Mouse (Mus musculus): ENCODE data around the gene Kcnk2.

Kcnk2 gene

GRCm38 (mm10) chr1:189217751-189218564 is 184.1 kb downstream of the Kcnk2 start:
- in situ Hi-C loops (cut with MboI, MseI): no loop called here

DNA sequence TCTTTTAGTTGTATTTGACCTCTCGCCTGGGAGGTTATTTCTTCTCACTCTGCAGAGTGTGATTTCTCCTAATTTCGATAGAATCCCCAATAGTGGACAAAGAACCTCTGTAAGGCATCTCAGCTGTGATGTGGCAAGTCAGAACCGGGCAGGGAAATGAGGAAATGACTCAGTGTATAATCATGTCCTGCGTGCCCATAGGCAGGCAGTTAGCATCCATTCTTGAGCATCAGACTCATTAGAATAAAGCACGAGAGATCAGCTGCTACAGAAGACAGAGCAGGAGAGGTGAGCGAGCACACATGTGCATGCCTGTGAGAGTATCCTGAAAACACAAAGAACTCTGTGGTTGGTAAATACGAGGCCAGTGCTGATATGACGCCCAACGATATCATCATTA is 186.9 kb downstream of the Kcnk2 start:
- in situ Hi-C loops (cut with MboI, MseI): no loop called here

DNA sequence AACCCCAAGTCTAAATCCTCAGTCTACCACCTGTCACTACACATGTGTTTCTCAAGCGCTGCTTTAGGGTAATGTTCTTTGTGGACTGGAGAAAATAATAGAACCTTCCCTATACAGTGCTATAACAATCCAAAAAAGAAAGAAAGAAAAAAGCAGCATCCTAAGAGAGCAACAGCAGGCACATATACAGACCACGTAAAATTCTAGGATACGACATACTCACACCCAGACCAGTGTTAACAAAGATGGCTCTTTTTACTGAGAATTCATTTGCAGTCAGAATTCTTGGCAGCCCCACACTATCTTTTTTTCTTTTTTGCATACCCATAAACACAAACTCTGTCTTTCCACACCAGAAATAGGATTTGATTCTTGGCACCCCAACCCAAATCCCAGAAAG is 187.6 kb downstream of the Kcnk2 start:
- in situ Hi-C loops (cut with MboI, MseI): no loop called here

- in situ Hi-C loops (cut with MboI, MseI): no loop called here
Measured at GRCm38 (mm10) chr1:189209715-189210108, 192.4 kb downstream of the Kcnk2 start.

DNA sequence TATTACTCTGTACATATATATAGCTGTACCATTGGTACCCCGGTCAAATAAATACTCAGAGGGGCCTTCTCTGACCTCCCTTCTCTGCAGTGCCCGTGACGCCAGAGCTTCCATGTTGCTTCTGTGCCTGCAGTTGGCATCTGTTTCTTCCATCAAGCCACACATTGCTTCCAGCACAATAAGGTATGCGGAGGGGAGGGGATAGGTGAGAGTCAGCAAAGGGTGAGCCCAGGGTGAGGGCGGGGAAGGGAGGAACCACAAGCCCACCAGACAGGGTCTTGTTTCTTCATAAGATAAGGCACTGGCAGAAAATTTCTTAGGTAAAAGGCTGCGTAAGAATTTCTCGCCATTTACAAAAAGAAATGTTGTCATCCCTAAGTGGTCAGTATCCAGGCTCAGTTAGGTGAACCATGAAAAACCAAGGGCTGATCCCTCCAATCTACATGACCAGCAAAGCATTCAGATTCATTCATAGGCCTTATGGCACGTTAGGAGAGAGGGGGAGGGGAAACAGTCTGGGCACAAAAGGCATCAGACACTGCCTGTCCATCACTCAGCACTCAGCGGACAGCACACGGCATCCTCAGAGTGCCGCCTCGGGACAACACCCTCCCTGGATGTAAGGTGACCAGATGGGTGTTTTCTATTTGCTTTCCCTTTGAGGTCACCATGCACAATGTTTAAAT is 192.9 kb downstream of the Kcnk2 start:
- in situ Hi-C loops (cut with MboI, MseI): no loop called here

GRCm38 (mm10) chr1:189208605-189209004 is 193.5 kb downstream of the Kcnk2 start:
- in situ Hi-C loops (cut with MboI, MseI): no loop called here

DNA sequence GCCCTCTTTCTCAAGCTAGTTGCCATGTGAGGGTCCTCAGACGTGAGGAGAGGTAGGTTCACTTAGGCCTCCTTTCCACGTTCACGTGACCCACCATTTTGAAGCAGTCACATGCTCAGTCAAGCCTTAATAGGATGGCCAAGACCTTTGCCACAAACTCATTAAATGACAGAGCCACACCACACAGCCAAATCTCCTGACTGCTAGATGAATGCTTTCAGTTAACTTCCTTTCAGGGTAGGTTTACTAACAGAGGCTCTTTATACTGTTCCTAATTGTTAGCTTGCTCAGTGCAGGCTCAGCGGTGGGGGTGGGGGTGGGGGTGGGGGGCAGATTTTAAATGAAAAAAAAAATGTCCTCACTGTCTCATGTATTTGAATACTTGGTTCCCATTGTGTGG is 206.3 kb downstream of the Kcnk2 start:
- in situ Hi-C loops (cut with MboI, MseI): no loop called here

- in situ Hi-C loops (cut with MboI, MseI): no loop called here
Measured at GRCm38 (mm10) chr1:189187737-189188390, 214.2 kb downstream of the Kcnk2 start.

DNA sequence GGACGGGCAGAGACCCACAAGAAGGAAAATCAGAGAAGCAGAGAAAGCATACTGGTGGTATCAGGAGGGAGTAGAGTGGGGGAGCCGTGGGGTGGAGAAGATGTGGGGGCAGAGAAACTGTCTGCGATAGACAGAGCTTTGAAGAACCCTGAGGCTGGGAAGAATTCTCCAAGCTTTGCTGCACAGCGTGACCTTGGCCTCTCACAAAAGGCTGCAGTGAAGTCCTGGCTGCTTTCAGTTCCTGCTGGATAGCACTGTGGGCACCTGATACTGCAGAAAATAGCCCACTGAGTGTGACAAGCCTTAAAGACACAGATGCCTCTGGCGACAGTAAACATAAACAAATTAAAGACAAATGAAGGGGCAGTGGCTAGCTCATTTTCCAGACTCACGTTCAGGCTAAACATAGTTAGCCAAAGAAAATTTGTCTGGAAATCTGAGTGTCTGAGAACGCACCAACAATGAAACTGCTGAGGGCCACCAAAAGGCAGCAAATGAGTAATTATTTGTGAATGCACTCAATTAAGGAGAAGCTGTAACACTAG is 216.8 kb downstream of the Kcnk2 start:
- in situ Hi-C loops (cut with MboI, MseI): no loop called here

DNA sequence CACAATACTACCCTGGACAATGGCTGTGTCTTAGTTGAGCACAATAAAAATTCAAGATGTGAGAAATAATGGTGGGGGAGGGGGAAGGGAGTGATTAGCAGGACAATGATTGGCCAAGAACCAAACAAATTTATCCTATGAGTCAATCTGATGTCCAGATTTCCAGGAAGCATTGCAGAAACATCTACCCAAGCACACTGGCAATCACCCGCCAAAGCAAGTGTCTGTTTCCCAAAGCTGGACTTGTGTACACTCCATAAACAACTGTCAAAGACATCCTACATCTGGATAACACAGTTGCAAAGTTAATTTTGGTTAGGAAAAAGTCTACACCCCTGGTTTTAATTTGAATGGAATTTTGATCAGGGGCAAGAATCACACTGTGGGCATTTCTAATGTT is 224.3 kb downstream of the Kcnk2 start:
- in situ Hi-C loops (cut with MboI, MseI): no loop called here

DNA sequence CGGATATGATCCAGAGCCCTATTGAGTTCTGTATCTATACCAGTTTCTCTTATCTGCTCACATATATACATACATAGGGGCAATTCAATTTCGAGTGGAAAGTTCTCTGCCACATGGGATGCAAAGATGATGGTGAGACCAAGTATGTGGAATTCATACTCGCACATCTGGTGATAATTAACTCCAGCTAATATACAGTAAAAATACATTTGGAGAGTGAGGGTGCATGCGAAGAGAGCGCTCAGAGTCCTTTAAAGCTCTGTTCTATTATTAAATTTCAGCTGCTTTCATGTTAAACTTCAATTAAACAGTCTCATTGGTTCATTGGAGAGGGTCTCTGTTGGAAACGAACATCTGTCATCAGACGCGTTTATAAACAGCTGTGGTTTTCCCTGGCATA is 228.6 kb downstream of the Kcnk2 start:
- in situ Hi-C loops (cut with MboI, MseI): loop anchor here (25.0 kb wide), 1 partner anchor 1286 kb away; no protein-coding TSS in a partner anchor

GRCm38 (mm10) chr1:189171138-189171537 is 230.9 kb downstream of the Kcnk2 start:
- in situ Hi-C loops (cut with MboI, MseI): loop anchor here (25.0 kb wide), 1 partner anchor 1284 kb away; no protein-coding TSS in a partner anchor

- in situ Hi-C loops (cut with MboI, MseI): loop anchor here (25.0 kb wide), 1 partner anchor 1278 kb away; no protein-coding TSS in a partner anchor
Measured at GRCm38 (mm10) chr1:189165756-189166155, 236.3 kb downstream of the Kcnk2 start.

- in situ Hi-C loops (cut with MboI, MseI): loop anchor here (25.0 kb wide), 1 partner anchor 1278 kb away; no protein-coding TSS in a partner anchor
Measured at GRCm38 (mm10) chr1:189165141-189165540, 236.9 kb downstream of the Kcnk2 start.

DNA sequence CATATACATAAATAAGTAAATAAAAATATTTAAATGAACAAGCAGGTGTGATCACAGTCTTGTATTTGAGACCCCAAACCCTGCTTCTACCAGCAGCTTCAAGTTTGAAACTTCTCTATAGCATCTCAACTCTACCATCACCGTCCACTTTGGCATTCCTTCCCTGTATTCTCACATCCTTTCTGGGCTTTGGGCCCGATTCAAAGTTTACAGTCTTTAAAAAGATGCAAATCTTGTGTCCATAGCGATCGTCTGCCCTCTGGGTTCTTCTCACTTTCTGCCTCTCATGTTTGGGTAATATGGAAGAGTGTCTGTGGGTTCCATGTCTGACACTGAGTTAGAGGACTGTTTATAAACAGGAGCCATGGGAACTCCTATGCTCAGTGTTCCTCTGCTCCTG is 237.4 kb downstream of the Kcnk2 start:
- in situ Hi-C loops (cut with MboI, MseI): loop anchor here (25.0 kb wide), 1 partner anchor 1277 kb away; no protein-coding TSS in a partner anchor

- in situ Hi-C loops (cut with MboI, MseI): loop anchor here (25.0 kb wide), 1 partner anchor 1277 kb away; no protein-coding TSS in a partner anchor
Measured at GRCm38 (mm10) chr1:189164241-189164640, 237.8 kb downstream of the Kcnk2 start.

Measured in T-helper 2 cell (primary cell).